ENCODE assay signal across 8 mouse cellular contexts in genomic region chr2:146223176-146223905, GRCm38 (mm10). TPM values are rescaled to one million over a fixed set of nuclear protein-coding genes. Genes with fewer than 3 reads are reported as not detected.
DNase-seq lines count a peak whose midpoint lies in the region; ATAC-seq and TF ChIP-seq lines count a peak whose summit lies in the region.

No protein-coding gene starts in this region.

- no peak for TF ChIP-seq POLR2A in kidney, adult 2 months (IDR thresholded peaks at IDR 0.05; ENCODE audit: low read depth, low read length)

- no peak for TF ChIP-seq CTCF in kidney, adult 2 months (conservative IDR thresholded peaks at IDR 0.05; ENCODE audit: insufficient read depth, insufficient read length, low read depth, low read length)
- TF ChIP-seq CTCF in hindbrain, postnatal 0 days (IDR thresholded peaks at IDR 0.05; ENCODE audit: low read depth), result no peak

- peak overlapping the region; percentile 80 for H3K9ac ChIP-seq in hindbrain, postnatal 0 days (replicated peaks; ENCODE audit: low read length)
- peak overlapping the region; percentile 90 for H3K9ac ChIP-seq in midbrain, embryonic 12.5 days (replicated peaks)

- peak overlapping the region; percentile 76 for H3K4me2 ChIP-seq in hindbrain, postnatal 0 days (ENCODE audit: low read depth, low read length)
- peak overlapping the region; percentile 79 for H3K4me2 ChIP-seq in midbrain, embryonic 12.5 days (replicated peaks)

- peak; percentile 8; the same call in 1 of the 2 replicates for ATAC-seq in hindbrain, postnatal 0 days
- ATAC-seq in midbrain, embryonic 12.5 days (ENCODE audit: low FRiP score, low read depth), result no peak

- no peaks in the 10 kb centered on the region for H3K9me3 ChIP-seq in hindbrain, postnatal 0 days (ENCODE audit: low read length)
- no peaks in the 10 kb centered on the region for H3K9me3 ChIP-seq in midbrain, embryonic 12.5 days

- peaks cover 20% of the 10 kb centered on the region for H3K27me3 ChIP-seq in kidney, adult 2 months (replicated peaks; ENCODE audit: control insufficient read depth, insufficient read depth, low read length)
- peaks cover 23% of the 10 kb centered on the region for H3K27me3 ChIP-seq in hindbrain, postnatal 0 days (ENCODE audit: insufficient read depth, low read length)
- peaks cover 72% of the 10 kb centered on the region for H3K27me3 ChIP-seq in midbrain, embryonic 12.5 days

- no peak overlapping the region for H3K4me3 ChIP-seq in kidney, adult 2 months (ENCODE audit: insufficient read depth, low read depth, low read length)
- peak overlapping the region; percentile 75 for H3K4me3 ChIP-seq in hindbrain, postnatal 0 days (ENCODE audit: low read length)
- peak overlapping the region; percentile 81 for H3K4me3 ChIP-seq in midbrain, embryonic 12.5 days

- 1% methylated on average over 69 of the region's 75 CpGs for WGBS in kidney, adult 2 months
- under 1% methylated on average over 65 of the region's 75 CpGs for WGBS in hindbrain, postnatal 0 days
- under 1% methylated on average over 72 of the region's 75 CpGs for WGBS in midbrain, embryonic 12.5 days

- peak; percentile 20 for DNase-seq in kidney, adult 2 months
- no peak for DNase-seq in kidney, adult 9 months
- peak; percentile 62 for DNase-seq in MN1 (ENCODE audit: low spot score)
- peak; percentile 72 for DNase-seq in embryo, embryonic 11 days
- peak; percentile 68 for DNase-seq in hindbrain, postnatal 0 days (ENCODE audit: low spot score)
- DNase-seq in layer of hippocampus, adult 9-10 months (ENCODE audit: low spot score), result no peak
- DNase-seq in gastrocnemius, postnatal 25 days, result no peak

- H3K27ac ChIP-seq in kidney, adult 2 months (ENCODE audit: insufficient read depth, low read depth, low read length), result no peak overlapping the region
- peak overlapping the region; percentile 88 for H3K27ac ChIP-seq in hindbrain, postnatal 0 days
- H3K27ac ChIP-seq in midbrain, embryonic 12.5 days (replicated peaks), result peak overlapping the region; percentile 98

- no peaks in the 10 kb centered on the region; the same call in 1 of the 2 replicates for H3K4me1 ChIP-seq in kidney, adult 2 months (ENCODE audit: control insufficient read depth, insufficient read depth, low read length)
- H3K4me1 ChIP-seq in hindbrain, postnatal 0 days (ENCODE audit: insufficient read depth, low read length), result peaks cover 5% of the 10 kb centered on the region; the same call in 1 of the 2 replicates
- H3K4me1 ChIP-seq in midbrain, embryonic 12.5 days, result peaks cover 56% of the 10 kb centered on the region

- no peaks in the 10 kb centered on the region for H3K36me3 ChIP-seq in kidney, adult 2 months (ENCODE audit: control insufficient read depth, insufficient read depth, low read length)
- no peaks in the 10 kb centered on the region for H3K36me3 ChIP-seq in hindbrain, postnatal 0 days (ENCODE audit: insufficient read depth, low read length)
- no peaks in the 10 kb centered on the region for H3K36me3 ChIP-seq in midbrain, embryonic 12.5 days

RNA-seq across cellular contexts. Expression of gene Insm1, which starts 1.6 kb away (rescaled TPM):
- 0.17 TPM in 1 of 2 replicates, not detected in the other for polyA plus RNA-seq in kidney, adult 2 months (2012; rRNA removed)
- 42.7 and 44.0 TPM in 2 replicates for total RNA-seq in hindbrain, postnatal 0 days (2014; rRNA removed)
- polyA plus RNA-seq in hindbrain, postnatal 0 days (2015; fragmentation: Nextera tagmentation; extraction: Ambion mirVana), result 4.2 and 4.4 TPM in 2 replicates
- polyA plus RNA-seq in midbrain, embryonic 12.5 days (2016; fragmentation: Nextera tagmentation; extraction: Ambion mirVana), result 12.2 and 12.8 TPM in 2 replicates
- not detected for total RNA-seq in gastrocnemius, postnatal 25 days (2021)

Comparison
In these comparisons a context has a peak if more than half of its experiments do, and no peak if none do; other contexts are left out.
1. DNase-seq: peak in kidney, adult 2 months (single experiment), MN1 (single experiment), embryo, embryonic 11 days (single experiment) and hindbrain, postnatal 0 days (single experiment); none in kidney, adult 9 months (single experiment), layer of hippocampus, adult 9-10 months (single experiment) and gastrocnemius, postnatal 25 days (single experiment).